34 mouse cellular contexts compared by ENCODE assay signal in genomic region chr19:34532061-34532751, GRCm38 (mm10). TPM values are rescaled to one million over a fixed set of nuclear protein-coding genes. Genes with fewer than 3 reads are reported as not detected.
"Had no signal": no experiment of that assay in that cellular context is flagged by ENCODE, and none has a peak within 500 bp of the region (broad histone marks: within the 10 kb centered on the region; RNA-seq: fewer than 3 reads in every experiment).

No protein-coding gene starts in this region.

- DNase-seq: left cerebral cortex, postnatal 4 days; liver, embryonic 13.5 days; lung, adult 18-20 months; lung, adult 2 months; lung, embryonic 14.5 days; lung, postnatal 10 days; lung, postnatal 14 days; lung, postnatal 36 days; lung, postnatal 4 days; midbrain, embryonic 14.5 days had no signal

- H3K36me3 ChIP-seq: limb, embryonic 10.5 days; limb, embryonic 12.5 days; limb, embryonic 13.5 days; limb, embryonic 15.5 days; liver, embryonic 13.5 days; liver, embryonic 15.5 days; lung, embryonic 15.5 days; midbrain, embryonic 10.5 days; midbrain, embryonic 12.5 days; midbrain, embryonic 13.5 days; midbrain, embryonic 15.5 days; neural tube, embryonic 12.5 days; neural tube, embryonic 13.5 days had no signal

- H3K4me2 ChIP-seq: limb, embryonic 12.5 days; limb, embryonic 13.5 days; limb, embryonic 15.5 days; liver, embryonic 13.5 days; liver, embryonic 15.5 days; lung, embryonic 14.5 days; lung, embryonic 15.5 days; midbrain, embryonic 11.5 days; midbrain, embryonic 12.5 days; midbrain, embryonic 13.5 days; midbrain, embryonic 15.5 days; neural tube, embryonic 12.5 days; neural tube, embryonic 13.5 days had no signal

- ATAC-seq: lung, postnatal 0 days; midbrain, embryonic 13.5 days; midbrain, embryonic 15.5 days; midbrain, embryonic 16.5 days had no signal

- H3K27me3 ChIP-seq: limb, embryonic 12.5 days; limb, embryonic 13.5 days; limb, embryonic 15.5 days; liver, embryonic 13.5 days; liver, embryonic 15.5 days; lung, embryonic 15.5 days; megakaryocyte, embryonic 14.5 days; midbrain, embryonic 12.5 days; midbrain, embryonic 13.5 days; midbrain, embryonic 15.5 days; neural tube, embryonic 12.5 days; neural tube, embryonic 13.5 days had no signal

- H3K9me3 ChIP-seq: limb, embryonic 10.5 days; limb, embryonic 12.5 days; limb, embryonic 15.5 days; liver, embryonic 13.5 days; liver, embryonic 15.5 days; lung, embryonic 15.5 days; midbrain, embryonic 12.5 days; midbrain, embryonic 13.5 days; midbrain, embryonic 15.5 days; neural tube, embryonic 12.5 days; neural tube, embryonic 13.5 days had no signal

- H3K27ac ChIP-seq: left cerebral cortex, adult 2 months; limb, embryonic 10.5 days; limb, embryonic 12.5 days; limb, embryonic 13.5 days; limb, embryonic 15.5 days; liver, embryonic 13.5 days; liver, embryonic 14.5 days; liver, embryonic 15.5 days; lung, embryonic 15.5 days; macrophage; midbrain, embryonic 10.5 days; midbrain, embryonic 12.5 days; midbrain, embryonic 13.5 days; midbrain, embryonic 15.5 days; neural tube, embryonic 12.5 days; neural tube, embryonic 13.5 days had no signal

- H3K4me1 ChIP-seq: limb, embryonic 10.5 days; limb, embryonic 12.5 days; limb, embryonic 13.5 days; liver, embryonic 13.5 days; lung, embryonic 15.5 days; midbrain, embryonic 10.5 days; midbrain, embryonic 12.5 days; midbrain, embryonic 13.5 days; neural tube, embryonic 12.5 days had no signal

- H3K4me3 ChIP-seq: left cerebral cortex, adult 2 months; limb, embryonic 10.5 days; limb, embryonic 12.5 days; limb, embryonic 13.5 days; limb, embryonic 15.5 days; liver, embryonic 13.5 days; liver, embryonic 15.5 days; lung, embryonic 15.5 days; megakaryocyte, embryonic 14.5 days; midbrain, embryonic 10.5 days; midbrain, embryonic 12.5 days; midbrain, embryonic 13.5 days; midbrain, embryonic 15.5 days; myocyte; neural tube, embryonic 12.5 days; neural tube, embryonic 13.5 days had no signal

- H3K9ac ChIP-seq: limb, embryonic 12.5 days; limb, embryonic 13.5 days; limb, embryonic 15.5 days; liver, embryonic 13.5 days; liver, embryonic 14.5 days; liver, embryonic 15.5 days; lung, embryonic 14.5 days; lung, embryonic 15.5 days; midbrain, embryonic 12.5 days; midbrain, embryonic 13.5 days; midbrain, embryonic 15.5 days; neural tube, embryonic 12.5 days; neural tube, embryonic 13.5 days had no signal

RNA-seq across cellular contexts. Expression of gene Ch25h, which starts 57.2 kb away (rescaled TPM):
- total RNA-seq: megakaryocyte progenitor cell, adult 5-6 weeks; megakaryocyte, adult 5-6 weeks; megakaryocyte-erythroid progenitor cell, adult 5-6 weeks; monocyte, adult 5-6 weeks had no signal
- polyA plus RNA-seq: macrophage had no signal
